ENCODE assay signal across 18 mouse cellular contexts in genomic region chr15:74333846-74334245, GRCm38 (mm10).
"Had no signal": no experiment of that assay in that cellular context is flagged by ENCODE, and none has a peak within 500 bp of the region (broad histone marks: within the 10 kb centered on the region; RNA-seq: fewer than 3 reads in every experiment).

No protein-coding gene starts in this region.

- H3K36me3 ChIP-seq: liver, embryonic 12.5 days; midbrain, embryonic 10.5 days; neural tube, embryonic 13.5 days; neural tube, embryonic 15.5 days had no signal

- H3K9ac ChIP-seq: liver, embryonic 12.5 days; liver, embryonic 14.5 days; lung, embryonic 14.5 days; neural tube, embryonic 13.5 days; neural tube, embryonic 15.5 days had no signal

- DNase-seq: lung, adult 18-20 months; lung, embryonic 14.5 days; lung, postnatal 10 days; lung, postnatal 4 days; midbrain, embryonic 14.5 days; right cerebral cortex, adult 18-20 months; right cerebral cortex, postnatal 25 days; right cerebral cortex, postnatal 4 days; spleen, adult 18-20 months; thymus, adult 18-20 months; thymus, postnatal 14 days; thymus, postnatal 36 days had no signal

- H3K9me3 ChIP-seq: midbrain, embryonic 10.5 days; neural tube, embryonic 13.5 days; neural tube, embryonic 15.5 days had no signal

- ATAC-seq: liver, embryonic 12.5 days had no signal

- H3K27me3 ChIP-seq: liver, embryonic 12.5 days; neural tube, embryonic 13.5 days had no signal

- H3K4me1 ChIP-seq: liver, embryonic 12.5 days had no signal

- H3K4me3 ChIP-seq: liver, embryonic 12.5 days; midbrain, embryonic 10.5 days; myocyte; neural tube, embryonic 13.5 days; neural tube, embryonic 15.5 days had no signal

- H3K27ac ChIP-seq: liver, embryonic 12.5 days; liver, embryonic 14.5 days; midbrain, embryonic 10.5 days; neural tube, embryonic 13.5 days; neural tube, embryonic 15.5 days had no signal

- H3K4me2 ChIP-seq: liver, embryonic 12.5 days; lung, embryonic 14.5 days; neural tube, embryonic 13.5 days; neural tube, embryonic 15.5 days had no signal
